Mouse (Mus musculus) lung, adult 2 months (tissue): ENCODE results near the gene Cpne4.

ENCODE experiments used
- CTCF ChIP-seq: fragments of 200-500 bp; IDR thresholded peaks from 2 replicates; pipeline ENCODE4 v1.5.1; 2011; ENCODE audit warnings: mild to moderate bottlenecking, low read length, control low read depth; ENCODE audit not compliant: insufficient read depth
- POLR2A ChIP-seq: fragments of 200-500 bp; IDR thresholded peaks from 2 replicates; pipeline ENCODE4 v1.6.1; 2011; ENCODE audit warnings: low read depth, mild to moderate bottlenecking, control low read depth, low read length, borderline replicate concordance; ENCODE audit errors: extremely low read depth

DNA sequence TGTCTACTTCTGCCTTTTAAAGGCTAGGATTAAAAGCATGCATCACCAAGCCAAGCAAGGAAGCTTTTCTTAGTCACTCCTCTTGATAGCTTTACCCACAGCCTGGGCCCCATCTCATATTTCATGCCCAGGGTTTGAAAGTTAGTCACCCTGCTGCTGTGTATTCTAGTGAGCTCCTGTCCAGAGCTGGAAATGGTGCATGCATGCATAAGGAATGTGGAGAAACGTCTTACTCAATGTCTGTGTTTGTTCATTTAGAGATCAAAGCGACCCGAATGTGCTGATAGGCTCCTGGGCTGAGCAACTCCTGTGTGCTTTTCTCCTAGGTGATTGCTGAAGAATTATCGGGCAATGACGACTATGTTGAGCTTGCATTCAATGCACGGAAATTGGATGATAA is 354.0 kb downstream of the Cpne4 start:
- TF ChIP-seq CTCF, result no peak
- no peak for TF ChIP-seq POLR2A
